Mouse (Mus musculus): ENCODE measurements around the gene Pip5k1b.

The Pip5k1b gene

DNA sequence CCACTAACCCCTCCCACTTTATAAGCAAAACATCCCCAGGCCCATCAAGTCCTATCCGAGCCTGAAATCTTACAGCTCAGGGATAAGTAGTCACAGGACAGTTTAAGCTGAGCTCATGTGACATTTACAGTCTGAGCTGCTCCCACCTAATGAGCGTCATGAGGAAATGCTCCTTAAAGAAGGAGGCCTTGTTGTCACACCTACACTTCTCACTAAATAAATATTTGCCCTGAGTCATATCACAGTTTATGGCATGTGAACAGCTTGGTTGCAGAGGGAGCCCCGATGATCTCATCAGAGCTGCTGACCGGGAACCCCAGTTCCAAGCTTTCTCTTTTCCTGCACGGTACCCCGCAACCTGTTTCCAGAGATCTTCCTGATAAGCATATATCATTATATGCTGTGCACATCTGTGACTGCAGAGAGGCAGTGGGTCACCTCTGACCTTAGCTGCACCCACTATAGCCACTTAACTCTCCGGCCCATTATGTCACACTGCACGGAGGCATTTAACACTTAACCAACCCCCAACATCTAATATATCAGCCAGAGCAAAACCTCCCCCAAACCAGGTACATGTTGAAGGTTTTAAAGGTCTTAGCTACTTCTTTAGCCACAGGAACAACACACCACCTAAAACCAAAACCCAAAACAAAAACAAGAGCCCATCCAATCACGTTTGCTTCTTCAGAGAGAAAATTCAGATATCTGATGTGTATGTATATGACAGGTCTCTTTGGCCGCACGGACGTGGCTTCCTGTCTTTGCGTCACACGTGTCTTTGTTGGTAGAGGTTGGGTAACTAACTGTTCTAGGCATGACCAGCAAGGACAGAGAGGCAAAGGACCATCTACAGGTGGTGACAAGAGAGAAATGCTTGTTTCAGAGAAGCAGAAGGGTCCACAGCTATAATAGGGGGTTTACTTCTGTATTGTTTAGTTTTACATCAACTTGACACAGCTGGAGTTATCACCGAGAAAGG lies 40.7 kb downstream of the Pip5k1b start:
- DNase-seq: no peak

DNA sequence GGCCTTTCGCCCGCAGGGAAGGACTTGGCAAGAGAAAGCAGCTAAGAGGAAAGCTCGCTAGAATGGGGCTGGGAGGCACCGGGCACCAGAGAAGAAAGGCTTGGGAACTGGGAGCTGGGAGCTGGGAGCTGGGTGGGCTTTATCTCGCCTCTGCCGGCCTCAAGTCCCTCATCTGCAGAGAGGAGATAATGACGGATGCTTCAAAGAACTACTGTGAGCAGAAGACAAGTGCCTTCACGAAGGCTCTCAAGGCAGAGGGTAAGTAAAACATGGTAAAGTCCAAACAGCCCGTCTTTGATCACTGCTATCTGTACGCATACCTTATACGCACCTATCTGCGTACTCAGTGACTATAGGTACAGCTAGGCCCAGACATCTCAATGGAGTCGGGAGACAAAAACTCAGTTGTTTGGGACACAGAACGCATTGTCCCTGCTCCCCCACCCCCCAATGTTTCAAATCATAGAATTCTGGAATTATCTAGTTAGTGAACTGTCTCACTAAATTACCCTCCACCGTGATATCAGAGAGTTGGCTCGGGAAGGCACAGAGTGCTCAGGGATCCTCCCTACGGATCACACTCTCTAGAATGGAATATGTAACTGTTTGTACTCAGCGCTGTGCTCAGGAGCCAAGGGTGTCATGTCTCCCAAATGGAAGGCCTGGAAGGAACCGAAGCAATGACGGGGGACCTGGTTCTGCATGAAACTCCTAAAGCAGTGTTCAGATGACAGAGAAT lies 42.4 kb downstream of the Pip5k1b start:
- no peak for DNase-seq

- no peak for DNase-seq
Observed at GRCm38 (mm10) chr19:24511939-24512338, 43.7 kb downstream of the Pip5k1b start.

DNA sequence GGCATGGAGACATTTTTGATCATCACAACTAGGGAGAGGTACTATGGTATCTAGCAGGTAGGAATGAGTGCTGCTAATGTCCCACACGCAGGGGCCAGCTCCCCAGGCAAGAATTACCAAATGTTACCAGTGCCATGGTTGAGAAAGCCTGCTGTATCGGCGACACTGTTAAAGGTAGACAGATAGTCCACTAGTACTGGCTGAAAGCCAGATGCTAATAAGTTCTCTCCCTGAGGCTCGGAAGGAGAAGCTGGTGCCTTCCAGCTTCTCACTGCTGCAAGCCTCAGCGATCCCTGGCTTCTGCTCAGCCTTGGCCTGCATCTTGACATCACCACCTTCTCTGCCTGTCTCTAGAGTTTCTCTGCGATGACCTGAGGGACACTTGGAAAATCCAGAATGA lies 46.3 kb downstream of the Pip5k1b start:
- DNase-seq: no peak

DNA sequence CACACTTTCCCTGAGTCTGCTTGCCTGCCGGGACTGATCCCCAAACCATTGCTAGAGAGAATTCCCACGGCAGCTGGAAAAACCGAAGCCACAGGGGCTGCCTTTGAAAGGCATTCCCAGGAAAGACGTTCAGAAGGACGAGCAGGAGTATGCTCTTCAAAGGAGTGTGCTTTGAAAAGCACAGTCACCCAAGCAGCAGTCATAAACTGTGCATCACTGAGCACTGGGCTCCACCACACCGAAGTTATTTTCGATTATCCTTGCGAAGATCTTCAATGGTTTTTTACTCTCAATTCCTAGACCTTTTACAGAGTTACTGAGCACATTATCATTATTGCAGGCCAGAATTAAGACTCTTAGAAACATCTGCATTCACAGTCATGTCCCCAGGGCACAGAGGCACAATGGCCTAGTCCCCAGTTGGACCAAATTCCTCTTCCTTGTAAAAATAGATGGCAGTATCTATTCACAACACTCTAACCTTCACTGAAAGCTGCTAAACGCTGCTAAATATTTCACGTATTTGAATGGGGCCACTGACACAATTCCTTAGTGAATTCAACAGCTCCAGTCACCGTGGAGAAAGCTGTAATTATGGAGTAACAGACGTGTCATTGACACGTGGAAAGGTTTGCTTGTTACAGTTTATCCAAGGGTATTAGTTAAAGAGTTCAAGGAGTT lies 47.4 kb downstream of the Pip5k1b start:
- DNase-seq: no peak

GRCm38 (mm10) chr19:24502736-24503421 lies 52.8 kb downstream of the Pip5k1b start:
- no peak for DNase-seq

GRCm38 (mm10) chr19:24501525-24501924 lies 54.1 kb downstream of the Pip5k1b start:
- DNase-seq: no peak

DNA sequence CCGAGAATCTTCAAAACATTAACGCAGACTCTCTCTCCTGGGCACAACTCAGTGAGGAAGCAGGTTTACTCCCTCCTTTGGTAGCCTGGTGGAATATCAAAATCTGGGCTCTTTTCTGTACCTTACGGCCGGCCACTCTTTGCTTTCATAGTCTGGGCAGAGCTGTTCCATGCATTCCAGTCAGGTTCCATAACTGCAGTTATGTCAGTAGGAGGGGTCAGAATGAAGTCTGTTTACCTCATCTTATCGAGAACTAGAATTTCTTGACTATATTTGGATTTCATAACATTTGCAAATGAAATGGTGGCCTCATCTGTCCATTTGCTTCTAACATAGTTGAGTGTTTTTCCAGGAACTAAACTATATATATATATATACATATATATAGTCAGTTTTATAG lies 55.2 kb downstream of the Pip5k1b start:
- no peak for DNase-seq

DNA sequence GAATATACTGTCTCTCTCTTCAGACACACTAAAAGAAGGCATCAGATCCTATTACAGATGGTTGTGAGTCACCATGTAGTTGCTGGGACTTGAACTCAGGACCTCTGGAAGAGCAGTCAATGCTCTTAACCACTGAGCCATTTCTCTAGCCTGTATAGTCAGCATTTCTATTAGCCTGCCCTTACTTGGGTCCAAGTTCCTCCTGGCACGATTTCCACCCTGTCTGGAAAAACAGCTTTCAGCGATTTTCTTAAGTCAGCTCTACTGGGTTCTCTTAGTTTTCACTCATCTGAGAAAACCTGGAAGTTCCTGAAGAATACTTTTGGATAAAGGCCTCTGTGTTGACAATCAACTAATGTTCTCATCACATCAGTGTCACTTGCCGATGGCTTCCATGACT lies 56.4 kb downstream of the Pip5k1b start:
- DNase-seq: peak; percentile 43

DNA sequence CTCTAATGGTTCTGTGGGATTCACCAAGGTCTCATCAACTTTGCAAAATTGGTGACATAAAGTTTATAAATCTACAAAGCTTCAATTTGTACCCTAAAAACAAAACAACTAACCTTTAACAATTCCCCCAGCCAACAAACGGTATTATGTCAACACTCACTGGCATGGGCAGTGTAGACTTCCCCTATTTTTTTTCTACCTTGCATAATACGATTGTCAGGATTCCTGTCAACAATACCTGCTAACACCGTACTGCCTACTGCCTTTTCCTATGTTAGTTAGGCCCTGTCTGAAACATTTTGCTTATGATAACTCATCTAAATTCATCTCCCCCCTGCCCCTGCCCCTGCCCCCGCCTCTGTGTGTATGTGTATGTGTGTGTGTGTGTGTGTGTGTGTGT lies 61.8 kb downstream of the Pip5k1b start:
- no peak for DNase-seq

DNA sequence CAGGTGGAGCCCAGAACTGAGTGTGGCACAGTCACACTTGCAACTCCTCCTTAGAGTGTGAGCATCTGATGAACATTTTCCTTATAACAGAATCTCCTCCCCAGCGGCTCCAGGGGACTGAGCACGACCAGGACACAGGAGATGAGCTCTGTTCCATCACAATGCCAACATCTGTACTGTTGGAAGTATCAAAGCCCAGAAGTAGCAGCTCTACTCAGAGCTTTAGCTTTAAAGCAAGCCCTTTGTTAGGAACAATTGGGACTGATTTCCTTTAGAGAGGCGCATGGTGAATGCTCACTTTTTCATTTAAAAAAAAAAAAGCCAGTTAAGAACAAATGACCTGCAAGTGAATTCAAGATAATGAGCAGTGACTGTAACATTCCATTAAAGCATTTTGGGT lies 63.8 kb downstream of the Pip5k1b start:
- DNase-seq: no peak

DNA sequence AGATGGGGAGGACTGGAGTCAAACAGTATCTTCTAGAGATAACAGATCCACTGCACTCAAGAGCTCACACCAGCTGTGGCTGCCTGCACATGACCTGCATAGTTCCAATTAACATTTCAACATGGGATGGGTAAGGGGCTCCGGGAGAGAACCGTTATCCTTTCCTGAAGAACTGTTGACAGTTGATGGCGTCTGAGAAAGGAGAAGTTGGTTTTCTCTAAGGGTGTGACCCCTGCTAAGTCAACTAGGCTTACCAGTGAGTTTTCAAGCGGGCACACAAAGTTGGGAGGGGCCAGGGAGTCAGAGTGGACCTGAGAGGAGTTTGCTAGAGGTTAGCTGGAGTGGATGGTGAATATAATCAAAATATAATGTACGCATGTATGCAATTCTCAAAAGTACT lies 65.4 kb downstream of the Pip5k1b start:
- DNase-seq: no peak

DNA sequence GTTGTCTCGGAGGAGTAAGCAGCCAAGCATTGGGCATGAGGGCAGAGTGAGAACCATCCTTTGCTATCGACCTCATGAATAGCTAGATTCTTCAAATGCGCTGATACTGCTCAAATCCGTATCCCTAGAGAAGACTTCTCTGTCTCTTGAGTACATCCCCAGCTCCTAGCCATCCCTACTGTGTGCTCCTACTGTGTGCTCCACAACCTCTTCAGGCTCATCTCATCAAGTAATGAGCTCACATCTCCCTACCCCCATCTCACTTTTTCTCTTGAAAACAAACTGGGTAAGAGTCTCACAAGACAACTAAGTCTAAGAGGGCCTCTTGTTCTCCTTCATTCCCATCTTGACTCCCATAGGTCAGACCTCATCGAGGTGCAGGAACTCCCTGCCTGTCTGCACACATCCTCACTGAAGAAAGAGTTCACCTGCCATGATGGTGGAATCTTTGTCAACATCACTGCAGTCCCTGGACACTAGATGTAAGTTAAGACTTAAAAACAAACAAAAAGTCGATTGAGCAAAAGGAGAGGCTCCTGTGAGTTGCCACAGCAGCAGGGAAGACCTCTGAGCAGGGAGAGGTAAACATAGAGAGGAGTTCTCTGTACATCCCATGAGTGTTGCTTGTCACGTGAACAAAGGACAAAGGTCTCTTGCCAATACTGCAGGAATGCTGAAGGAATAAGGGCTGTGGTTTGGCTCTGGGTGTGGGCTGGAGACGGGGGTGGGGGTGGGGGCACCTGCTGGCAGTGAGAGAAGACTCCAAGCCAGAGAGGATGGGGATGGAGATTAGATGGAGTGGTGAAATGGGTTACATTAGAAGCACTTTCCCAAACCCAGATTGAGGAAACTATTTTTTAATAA lies 69.0 kb downstream of the Pip5k1b start:
- no peak for DNase-seq

DNA sequence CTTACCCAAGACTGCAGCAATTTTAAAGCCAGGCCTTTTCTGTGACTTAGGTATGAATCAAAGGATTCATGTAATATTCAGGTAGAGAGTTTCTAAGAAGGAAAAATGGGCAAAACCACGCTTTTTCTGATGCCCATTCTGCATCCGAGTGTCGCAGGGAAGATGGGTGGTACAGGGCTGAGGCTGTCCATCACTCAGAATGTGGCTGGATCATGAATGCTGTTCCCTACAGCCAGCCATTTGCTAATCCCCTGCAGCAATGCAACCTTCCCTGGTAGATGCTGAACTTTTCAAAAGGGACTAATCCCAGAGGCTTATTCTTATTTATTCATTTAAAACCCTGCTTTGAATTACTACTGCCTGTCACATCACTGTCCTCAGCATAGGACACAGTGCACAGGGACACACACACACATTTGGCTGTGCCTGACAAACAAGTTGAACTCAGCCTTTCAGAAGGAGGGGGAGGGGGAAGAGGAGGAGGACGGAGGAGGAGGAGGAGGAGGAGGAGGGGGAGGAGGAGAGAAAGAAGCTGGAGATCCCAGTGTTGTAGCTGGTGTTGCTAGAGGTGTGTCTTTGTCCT lies 71.0 kb downstream of the Pip5k1b start:
- DNase-seq: no peak

DNA sequence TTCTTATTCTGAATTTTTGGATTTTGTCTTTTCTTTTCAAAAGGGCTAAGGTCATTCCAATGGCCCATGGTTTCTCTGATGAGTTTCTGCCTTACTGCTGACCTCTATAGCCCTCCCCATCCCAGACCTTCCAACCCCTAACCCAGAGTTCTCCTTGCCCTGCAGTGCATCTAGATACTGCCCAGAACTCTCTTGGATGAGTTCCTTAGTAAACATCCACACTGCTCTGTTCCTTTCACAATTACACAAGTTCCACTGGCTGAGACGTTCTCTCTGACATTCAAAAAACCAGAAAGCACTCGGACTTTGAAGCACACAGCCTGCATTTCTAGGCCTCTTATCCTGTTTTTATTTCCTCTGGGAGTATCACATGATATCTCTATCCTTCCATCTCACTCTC lies 74.8 kb downstream of the Pip5k1b start:
- no peak for DNase-seq

DNA sequence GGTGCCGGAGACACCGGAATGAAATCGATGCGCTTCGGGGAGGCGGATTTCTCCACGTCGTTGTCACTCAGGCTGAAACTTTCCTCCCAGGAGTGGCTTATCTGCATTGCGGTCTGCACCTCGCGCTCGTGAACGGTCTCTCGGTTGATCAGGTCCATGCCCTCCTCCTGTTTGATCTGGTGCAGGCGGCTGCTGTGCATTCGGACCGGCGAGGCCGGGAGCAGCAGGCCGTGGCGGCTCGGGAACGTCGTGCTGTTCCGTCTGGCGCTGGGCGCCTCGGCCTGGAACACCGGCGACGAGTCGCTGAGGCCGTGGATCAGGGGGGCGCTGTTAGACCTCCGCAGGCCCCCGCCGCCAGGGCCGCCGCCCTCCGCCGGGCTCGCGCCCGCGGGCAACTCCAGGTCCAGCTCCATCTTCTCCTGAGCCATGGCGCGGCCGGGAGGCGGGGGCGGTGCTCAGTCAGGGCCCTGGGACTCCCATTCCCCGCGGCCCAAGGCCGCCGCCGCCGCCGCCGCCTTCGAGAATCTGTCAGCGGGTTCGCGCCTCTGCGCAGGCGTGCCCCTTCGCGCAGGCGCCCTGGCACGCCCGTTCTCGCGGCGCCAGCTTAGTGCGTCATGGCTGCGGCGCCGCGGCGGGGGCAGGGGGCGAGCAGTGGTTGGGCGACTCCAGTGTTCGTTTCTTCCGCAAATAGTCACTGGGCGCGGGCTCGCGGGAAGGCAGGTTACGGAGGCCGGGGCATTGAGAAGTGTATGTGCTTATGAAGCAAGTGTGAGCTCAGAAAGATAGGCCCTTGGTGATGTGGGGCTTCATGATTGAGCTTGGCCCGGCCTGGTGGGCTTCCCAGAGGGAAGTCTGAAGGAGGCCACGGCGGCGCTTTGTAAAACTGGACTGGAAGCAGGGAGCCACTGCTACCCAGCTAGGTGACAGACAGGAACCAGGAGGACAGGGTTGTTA lies 78.5 kb downstream of the Pip5k1b start, which contains the start of gene Fam122a:
Gene Fam122a (minus strand): TSS at position 428 of the 954 bp plus-strand sequence.
- peak; percentile 95 for DNase-seq

GRCm38 (mm10) chr19:24476461-24476860 lies 79.2 kb downstream of the Pip5k1b start:
- DNase-seq: no peak

DNA sequence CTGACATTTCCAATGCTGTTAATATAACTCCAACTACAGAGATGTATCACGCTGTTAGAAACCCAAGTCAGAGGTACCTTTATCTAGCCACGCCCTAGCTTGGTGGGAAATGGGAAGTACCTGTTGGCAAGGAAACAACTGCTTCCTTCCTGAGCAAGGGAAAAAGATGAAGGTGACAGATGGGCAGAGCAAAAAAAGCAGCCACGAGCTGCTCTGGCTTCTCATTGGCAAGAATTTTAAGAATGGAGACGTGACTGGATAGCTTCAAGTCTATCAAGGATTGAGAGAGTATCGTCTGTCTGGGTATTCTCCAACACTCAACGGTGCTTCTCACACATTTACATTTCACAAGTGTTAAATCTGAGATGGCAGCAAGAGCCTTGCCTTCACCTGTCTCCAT lies 80.4 kb downstream of the Pip5k1b start:
- no peak for DNase-seq

DNA sequence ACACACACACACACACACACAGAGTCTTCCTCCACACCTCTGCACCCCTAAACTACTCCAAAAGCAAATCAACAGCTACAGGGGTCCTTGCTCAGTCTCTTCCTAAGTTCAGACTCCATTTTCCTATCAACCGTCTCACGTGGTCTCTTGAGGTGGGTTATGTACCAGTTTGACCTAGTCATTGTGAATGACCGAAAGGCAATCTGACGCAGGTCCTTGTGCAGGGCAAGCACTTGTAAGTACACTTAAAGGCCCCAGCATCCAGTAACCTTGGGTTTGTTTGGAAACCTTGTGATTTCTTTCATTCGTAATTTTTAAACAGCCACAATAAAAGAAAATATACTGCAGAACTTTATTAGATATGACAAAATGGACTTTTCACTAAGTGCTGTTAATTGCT lies 83.2 kb downstream of the Pip5k1b start:
- no peak for DNase-seq

GRCm38 (mm10) chr19:24471538-24471937 lies 84.1 kb downstream of the Pip5k1b start:
- no peak for DNase-seq

Data from kidney, postnatal 14 days (tissue).